Mouse (Mus musculus): Measurements from ENCODE around the gene Lcat.

The Lcat gene

GRCm38 (mm10) chr8:105889756-105890465 lies 53.3 kb downstream of the Lcat start:
- no peak for DNase-seq (ENCODE audit: low read depth, low spot score)

Data from forelimb bud, embryonic 11.5 days (tissue).